Mouse (Mus musculus) midbrain, embryonic 10.5 days (tissue): ENCODE results near the gene Zfp963. TPM values are rescaled to one million over a fixed set of nuclear protein-coding genes. Genes with fewer than 3 reads are reported as not detected.
A peak's percentile ranks its signal among the peaks of the same experiment; 100 is the strongest.

Source experiments
- DNase-seq: peaks from one replicate; pipeline ENCODE4 v3.0.0-alpha.2; 2017; ENCODE audit warnings: low spot score
- H3K27ac ChIP-seq: fragments of 300-500 bp; sonication (generic); replicated peaks from 2 replicates; pipeline ENCODE4 v1.5.1; 2016; ENCODE audit warnings: mild to moderate bottlenecking
- H3K27me3 ChIP-seq: fragments of 300-500 bp; sonication (generic); 2 replicates; pipeline ENCODE4 v1.6.1; 2016; ENCODE audit warnings: low read depth, mild to moderate bottlenecking; ENCODE audit not compliant: poor library complexity, severe bottlenecking
- H3K36me3 ChIP-seq: fragments of 300-500 bp; sonication (generic); 2 replicates; pipeline ENCODE4 v1.6.1; 2016; ENCODE audit warnings: mild to moderate bottlenecking, moderate library complexity
- H3K4me1 ChIP-seq: fragments of 300-500 bp; sonication (generic); 2 replicates; pipeline ENCODE4 v1.6.1; 2016
- H3K4me3 ChIP-seq: fragments of 300-500 bp; sonication (generic); 2 replicates; pipeline ENCODE4 v1.5.1; 2016; ENCODE audit warnings: mild to moderate bottlenecking, moderate library complexity
- H3K9me3 ChIP-seq: fragments of 300-500 bp; sonication (generic); replicated peaks from 2 replicates; pipeline ENCODE4 v1.6.1; 2016; ENCODE audit warnings: mild to moderate bottlenecking
- WGBS: fragments of 180-500 bp; shearing (Covaris S2); methylation state at CpG from one replicate; pipeline ENCODE4 v1.1.7; 2016; 5-methylcytosine and 5-hydroxymethylcytosine counted together
- polyA plus RNA-seq: library from polyadenylated mRNA; unstranded; fragments of >200 nt; fragmentation: Nextera tagmentation; extraction: Ambion mirVana; gene quantifications from 2 replicates; pipeline ENCODE4 v1.2.1, GENCODE M21; 2016

Gene Zfp963
- 6.1 and 6.9 TPM in 2 replicates for polyA plus RNA-seq

GRCm38 (mm10) chr8:69749544-69750454 lies at the start of gene Zfp963:
Gene Zfp963, minus strand, starts transcription at chr8:69749970.
- 4% methylated on average over 48 of the region's 48 CpGs for WGBS
- H3K27me3 ChIP-seq, result no peaks in the 10 kb centered on the region
- H3K27ac ChIP-seq, result peak within 1 kb of the TSS; percentile 98
- H3K4me1 ChIP-seq, result peaks cover 13% of the 10 kb centered on the region
- DNase-seq, result peak; percentile 94
- peak within 1 kb of the TSS; percentile 78 for H3K4me3 ChIP-seq
- peaks cover 19% of the 10 kb centered on the region for H3K36me3 ChIP-seq
- H3K9me3 ChIP-seq, result no peaks in the 10 kb centered on the region

GRCm38 (mm10) chr8:69799261-69799660 lies 49.5 kb upstream of the Zfp963 start:
- Histone ChIP-seq H3K9me3 (no peaks in the 10 kb centered on the region), H3K4me1 (no peaks in the 10 kb centered on the region; the same call in 1 of the 2 replicates), H3K27me3 (no peaks in the 10 kb centered on the region), H3K4me3 (no peak overlapping the region), H3K27ac (no peak overlapping the region), H3K36me3 (peaks cover 100% of the 10 kb centered on the region)
- WGBS, result 91% methylated on average over 8 of the region's 8 CpGs
- no peak for DNase-seq

- H3K27ac ChIP-seq, result no peak overlapping the region
- H3K27me3 ChIP-seq, result no peaks in the 10 kb centered on the region
- H3K4me3 ChIP-seq, result no peak overlapping the region
- peaks cover 11% of the 10 kb centered on the region for H3K4me1 ChIP-seq
- H3K36me3 ChIP-seq, result peaks cover 100% of the 10 kb centered on the region
- DNase-seq, result no peak
- no peaks in the 10 kb centered on the region for H3K9me3 ChIP-seq
- whole genome bisulfite sequencing, result 95% methylated on average over 10 of the region's 10 CpGs
These were observed 47.9 kb upstream of the Zfp963 start for GRCm38 (mm10) chr8:69797661-69798060.

- Histone ChIP-seq H3K27ac (no peak overlapping the region), H3K27me3 (no peaks in the 10 kb centered on the region), H3K9me3 (no peaks in the 10 kb centered on the region), H3K4me1 (peaks cover 19% of the 10 kb centered on the region), H3K36me3 (peaks cover 94% of the 10 kb centered on the region), H3K4me3 (no peak overlapping the region)
- WGBS, result 92% methylated on average over 16 of the region's 16 CpGs
- no peak for DNase-seq
These were observed 47.1 kb upstream of the Zfp963 start for GRCm38 (mm10) chr8:69796721-69797345.

GRCm38 (mm10) chr8:69794901-69795300 lies 45.1 kb upstream of the Zfp963 start:
- H3K36me3 ChIP-seq, result peaks cover 74% of the 10 kb centered on the region
- 96% methylated on average over 6 of the region's 6 CpGs for WGBS

GRCm38 (mm10) chr8:69794096-69794495 lies 44.3 kb upstream of the Zfp963 start:
- Histone ChIP-seq H3K4me3 (no peak overlapping the region), H3K36me3 (peaks cover 66% of the 10 kb centered on the region), H3K4me1 (peaks cover 34% of the 10 kb centered on the region), H3K27me3 (no peaks in the 10 kb centered on the region), H3K9me3 (no peaks in the 10 kb centered on the region), H3K27ac (no peak overlapping the region)
- WGBS, result 92% methylated on average over 3 of the region's 3 CpGs
- no peak for DNase-seq

More at GRCm38 (mm10) chr8:69794901-69795300, 45.1 kb upstream of the Zfp963 start:
- H3K4me1 ChIP-seq, result peaks cover 30% of the 10 kb centered on the region
- no peak for DNase-seq
- H3K27me3 ChIP-seq, result no peaks in the 10 kb centered on the region
- no peak overlapping the region for H3K27ac ChIP-seq
- no peaks in the 10 kb centered on the region for H3K9me3 ChIP-seq
- H3K4me3 ChIP-seq, result no peak overlapping the region

- DNase-seq, result no peak
- Histone ChIP-seq H3K27ac (no peak overlapping the region), H3K9me3 (no peaks in the 10 kb centered on the region), H3K4me1 (peaks cover 34% of the 10 kb centered on the region), H3K36me3 (peaks cover 62% of the 10 kb centered on the region), H3K27me3 (no peaks in the 10 kb centered on the region), H3K4me3 (no peak overlapping the region)
- WGBS, result 93% methylated on average over 4 of the region's 4 CpGs
These were observed 43.9 kb upstream of the Zfp963 start for GRCm38 (mm10) chr8:69793666-69794065.

GRCm38 (mm10) chr8:69791415-69792068 lies 41.8 kb upstream of the Zfp963 start:
- under 1% methylated on average over 47 of the region's 48 CpGs for WGBS
- Histone ChIP-seq H3K4me1 (peaks cover 34% of the 10 kb centered on the region), H3K36me3 (peaks cover 41% of the 10 kb centered on the region), H3K4me3 (peak overlapping the region; percentile 84), H3K27ac (peak overlapping the region; percentile 96), H3K27me3 (no peaks in the 10 kb centered on the region), H3K9me3 (no peaks in the 10 kb centered on the region)
- no peak for DNase-seq

GRCm38 (mm10) chr8:69790773-69791367 lies 41.1 kb upstream of the Zfp963 start, which contains the start of the genes Atp13a1 and Zfp866:
Gene Atp13a1, plus strand, starts transcription at chr8:69791163.
Gene Zfp866, minus strand, starts transcription at chr8:69791178.
- H3K4me3 ChIP-seq, result peak within 1 kb of the TSS; percentile 84
- peak; percentile 91 for DNase-seq
- H3K27ac ChIP-seq, result peak within 1 kb of the TSS; percentile 96
- H3K9me3 ChIP-seq, result no peaks in the 10 kb centered on the region
- under 1% methylated on average over 38 of the region's 38 CpGs for whole genome bisulfite sequencing
- no peaks in the 10 kb centered on the region for H3K27me3 ChIP-seq
- peaks cover 34% of the 10 kb centered on the region for H3K4me1 ChIP-seq
- peaks cover 34% of the 10 kb centered on the region for H3K36me3 ChIP-seq

- H3K27ac ChIP-seq, result peak overlapping the region; percentile 96
- DNase-seq, result no peak
- H3K4me3 ChIP-seq, result peak overlapping the region; percentile 84
- peaks cover 34% of the 10 kb centered on the region for H3K4me1 ChIP-seq
- WGBS, result 33% methylated on average over 11 of the region's 11 CpGs
- H3K27me3 ChIP-seq, result no peaks in the 10 kb centered on the region
- H3K9me3 ChIP-seq, result no peaks in the 10 kb centered on the region
- H3K36me3 ChIP-seq, result peaks cover 29% of the 10 kb centered on the region
These were observed 40.6 kb upstream of the Zfp963 start for GRCm38 (mm10) chr8:69790364-69790763.

GRCm38 (mm10) chr8:69789731-69790130 lies 40.0 kb upstream of the Zfp963 start:
- no peak overlapping the region for H3K27ac ChIP-seq
- H3K4me1 ChIP-seq, result peaks cover 34% of the 10 kb centered on the region
- no peaks in the 10 kb centered on the region for H3K27me3 ChIP-seq
- WGBS, result 72% methylated on average over 5 of the region's 5 CpGs
- peaks cover 23% of the 10 kb centered on the region for H3K36me3 ChIP-seq
- DNase-seq, result no peak
- peak overlapping the region; percentile 84 for H3K4me3 ChIP-seq
- no peaks in the 10 kb centered on the region for H3K9me3 ChIP-seq

GRCm38 (mm10) chr8:69789105-69789504 lies 39.3 kb upstream of the Zfp963 start:
- 85% methylated on average over 5 of the region's 5 CpGs for WGBS
- Histone ChIP-seq H3K9me3 (no peaks in the 10 kb centered on the region), H3K36me3 (peaks cover 16% of the 10 kb centered on the region), H3K27me3 (no peaks in the 10 kb centered on the region), H3K4me3 (no peak overlapping the region), H3K4me1 (peaks cover 34% of the 10 kb centered on the region), H3K27ac (no peak overlapping the region)
- no peak for DNase-seq
